Mouse (Mus musculus) C3H10T1/2 (cell line): ENCODE measurements around the gene Dcdc2c. TPM values are rescaled to one million over a fixed set of nuclear protein-coding genes. Genes with fewer than 3 reads are reported as not detected.

Source experiments
- polyA plus RNA-seq, 2 experiments: library from polyadenylated mRNA; unstranded; fragments of >200 nt; fragmentation: generic; extraction: Trizol; gene quantifications; one replicate each; pipeline ENCODE4 v1.2.1; 2012; ENCODE audit warnings: missing spikeins in 2 of 2

The Dcdc2c gene
- under 1 TPM in 1 of 2 experiments, not detected in 1; 0.04 TPM for polyA plus RNA-seq

GRCm38 (mm10) chr12:28552299-28552698 is at the start of gene Dcdc2c:
TSS of gene Dcdc2c (minus strand) at chr12:28552399.

GRCm38 (mm10) chr12:28582423-28582822 is 30.2 kb upstream of the Dcdc2c start, which contains the start of gene Allc:
TSS of gene Allc (minus strand) at chr12:28582523.

Other genes with a start within 250 kb of the Dcdc2c start
- gene Allc, start 30.1 kb upstream of the Dcdc2c start, polyA plus RNA-seq, result not detected
- under 1 TPM in 1 of 2 experiments, not detected in 1; 0.08 TPM for gene Colec11, start 71.0 kb upstream of the Dcdc2c start, polyA plus RNA-seq
- gene Rps7, start 83.6 kb upstream of the Dcdc2c start, polyA plus RNA-seq, result 100 to 1,000 TPM; 535 to 899 TPM
- gene Rnaseh1, start 97.2 kb upstream of the Dcdc2c start, polyA plus RNA-seq, result 1 to 10 TPM; 2.4 to 9.4 TPM
- gene Adi1, start 122.8 kb upstream of the Dcdc2c start, polyA plus RNA-seq, result 10 to 100 TPM; 12.3 to 23.2 TPM
- gene Trappc12, start 198.1 kb upstream of the Dcdc2c start, polyA plus RNA-seq, result 10 to 100 TPM in 1 of 2 experiments, 1 to 10 TPM in 1; 6.9 to 28.3 TPM
- 10 to 100 TPM; 19.0 to 23.2 TPM for gene Eipr1, start 199.4 kb upstream of the Dcdc2c start, polyA plus RNA-seq